Mouse (Mus musculus) C3H10T1/2 (cell line): ENCODE data around the gene Gng8. TPM values are rescaled to one million over a fixed set of nuclear protein-coding genes. Genes with fewer than 3 reads are reported as not detected.

Experiments used
- polyA plus RNA-seq, 2 experiments: library from polyadenylated mRNA; unstranded; fragments of >200 nt; fragmentation: generic; extraction: Trizol; gene quantifications; one replicate each; pipeline ENCODE4 v1.2.1; 2012; ENCODE audit warnings: missing spikeins in 2 of 2

The Gng8 gene
- 10 to 100 TPM in 1 of 2 experiments, 1 to 10 TPM in 1; 8.6 to 27.3 TPM for polyA plus RNA-seq

GRCm38 (mm10) chr7:16891641-16892351, at the start of gene Gng8:
Gene Gng8 (plus strand): TSS chr7:16891786.

DNA sequence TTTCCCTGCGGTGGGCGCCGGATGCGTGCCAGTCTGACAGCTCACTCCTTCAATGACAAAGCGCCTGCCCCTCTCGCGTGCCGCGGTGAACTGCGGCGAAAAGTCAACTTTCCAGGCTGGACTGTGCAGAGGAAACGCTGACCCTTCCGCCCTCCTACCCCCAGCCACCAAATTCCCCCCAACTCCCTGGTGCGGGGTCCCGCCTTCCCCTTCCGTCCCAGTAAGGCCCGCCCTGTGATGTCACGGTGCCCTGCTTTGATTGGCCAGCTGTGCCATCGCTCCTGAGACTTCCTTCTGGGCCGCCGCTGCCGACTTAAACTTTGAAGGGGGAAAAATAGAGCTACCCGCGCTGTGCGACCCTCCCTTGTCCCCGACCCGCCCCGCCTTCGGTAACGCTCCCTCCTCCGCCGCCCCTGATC, 48.9 kb upstream of the Gng8 start, which contains the start of gene Prkd2:
Prkd2 (plus strand) TSS at position 258 of the 419 bp plus-strand sequence.

DNA sequence AGATGAGACGGTGACA, 16.5 kb upstream of the Gng8 start, which contains the start of gene Dact3:
Dact3 (plus strand) TSS at position 8 of the 16 bp plus-strand sequence.

GRCm38 (mm10) chr7:16906281-16906680, 14.7 kb downstream of the Gng8 start, which contains the start of gene Ptgir:
Gene Ptgir (plus strand): TSS chr7:16906490.

DNA sequence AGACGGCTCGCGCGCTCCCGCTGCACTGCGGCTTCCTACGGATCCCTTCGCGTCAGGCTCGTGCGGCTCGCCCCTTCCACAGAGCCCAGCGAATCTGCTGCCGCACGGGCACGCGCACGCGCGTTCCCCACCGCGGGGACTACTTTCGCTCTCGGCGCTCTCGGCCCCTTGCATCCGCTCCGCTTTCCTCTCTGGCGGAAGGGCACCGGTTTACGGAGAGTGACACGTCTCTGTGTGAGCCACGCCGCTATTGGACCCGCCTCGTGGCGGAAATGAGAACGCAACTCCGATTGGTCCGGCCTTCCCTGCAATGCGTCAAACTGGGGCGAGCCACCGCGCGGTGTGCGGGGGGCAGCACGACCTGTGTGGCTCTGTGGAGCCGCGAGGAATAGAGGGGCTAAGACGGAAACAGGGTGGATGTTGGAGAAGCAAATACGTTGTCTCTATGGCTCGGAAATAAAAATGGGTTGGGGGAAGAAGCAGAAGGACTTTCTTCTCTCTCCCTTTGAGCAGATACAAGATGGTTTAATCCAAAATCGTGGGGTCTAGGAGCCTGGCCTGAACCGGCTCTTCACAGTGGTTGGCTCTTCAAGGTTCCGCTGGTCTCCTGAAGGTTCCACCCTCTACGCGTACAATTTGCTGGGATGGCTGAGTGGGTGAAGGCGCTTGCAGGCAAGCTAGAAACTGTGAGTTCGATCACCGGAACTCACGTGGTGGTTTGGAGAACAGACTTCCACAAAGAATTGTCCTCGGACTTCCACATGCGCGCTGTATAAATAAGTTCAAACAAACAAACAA, 32.6 kb downstream of the Gng8 start, which contains the start of gene Calm3:
Calm3 (minus strand) TSS at position 78 of the 798 bp plus-strand sequence.

DNA sequence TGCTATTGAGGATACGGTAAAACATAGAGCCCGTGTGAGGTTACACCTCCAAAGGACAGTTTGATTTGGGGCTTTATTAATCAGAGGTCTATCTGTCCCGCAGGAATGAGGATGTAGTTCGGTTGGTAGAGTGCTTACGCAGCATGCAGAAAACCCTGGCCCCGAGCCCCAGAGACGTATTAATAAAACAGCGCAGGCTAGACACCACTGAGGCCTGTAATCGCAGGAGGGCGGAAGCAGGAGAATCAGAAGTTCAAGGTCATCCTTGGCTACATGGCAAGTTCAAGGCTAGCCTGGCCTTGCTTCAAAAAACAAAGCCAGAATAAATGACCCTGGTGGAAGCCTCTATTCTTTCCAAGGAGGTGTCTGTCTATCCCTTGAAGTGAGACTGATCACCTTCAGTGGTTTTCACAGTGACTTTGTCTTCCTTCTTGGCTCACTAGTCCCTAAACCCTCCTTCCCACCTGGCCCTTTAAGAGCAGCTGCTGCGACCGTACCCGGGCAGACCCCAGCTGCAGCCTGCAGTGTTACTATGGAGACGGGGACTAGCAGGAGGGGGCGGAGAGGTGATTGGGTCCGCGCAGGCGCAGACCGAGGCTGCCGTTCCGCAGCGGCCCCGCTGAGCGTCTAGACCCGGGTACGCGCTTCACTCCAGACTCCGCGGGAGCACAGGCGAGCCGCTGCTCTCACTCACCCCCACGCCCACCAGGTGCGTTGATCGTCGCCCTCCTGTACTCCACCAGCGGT, 52.6 kb downstream of the Gng8 start, which contains the start of gene Pnmal2:
Pnmal2 (plus strand) TSS at position 622 of the 747 bp plus-strand sequence.

Other genes starting within 250 kb of the Gng8 start
- gene Ceacam15, start 216.1 kb upstream of the Gng8 start, polyA plus RNA-seq = not detected
- gene Ceacam9, start 169.9 kb upstream of the Gng8 start, polyA plus RNA-seq = not detected
- 100 to 1,000 TPM; 475 to 564 TPM for gene Ap2s1, start 153.4 kb upstream of the Gng8 start, polyA plus RNA-seq
- 10 to 100 TPM in 1 of 2 experiments, 1 to 10 TPM in 1; 4.3 to 13.9 TPM for gene Slc1a5, start 110.4 kb upstream of the Gng8 start, polyA plus RNA-seq
- 10 to 100 TPM; 25.0 to 45.4 TPM for gene Strn4, start 75.9 kb upstream of the Gng8 start, polyA plus RNA-seq
- gene Fkrp, start 75.1 kb upstream of the Gng8 start, polyA plus RNA-seq = 10 to 100 TPM; 10.2 to 21.8 TPM
- 10 to 100 TPM in 1 of 2 experiments, 1 to 10 TPM in 1; 2.9 to 13.1 TPM for gene Prkd2, start 48.9 kb upstream of the Gng8 start, polyA plus RNA-seq
- gene Dact3, start 16.5 kb upstream of the Gng8 start, polyA plus RNA-seq = 10 to 100 TPM in 1 of 2 experiments, 1 to 10 TPM in 1; 6.5 to 21.0 TPM
- 1 to 10 TPM in 1 of 2 experiments, under 1 TPM in 1; 0.85 to 3.9 TPM for gene Ptgir, start 14.7 kb downstream of the Gng8 start, polyA plus RNA-seq
- 100 to 1,000 TPM; 163 to 504 TPM for gene Calm3, start 32.3 kb downstream of the Gng8 start, polyA plus RNA-seq
- under 1 TPM in 1 of 2 experiments, not detected in 1; 0.01 TPM for gene Pnmal2, start 52.9 kb downstream of the Gng8 start, polyA plus RNA-seq
- not detected for gene Pnmal1, start 67.9 kb downstream of the Gng8 start, polyA plus RNA-seq
- gene Gm42372, start 91.3 kb downstream of the Gng8 start, polyA plus RNA-seq = not detected
- gene Ccdc8, start 100.9 kb downstream of the Gng8 start, polyA plus RNA-seq = under 1 TPM; 0.02 to 0.81 TPM
- gene Ppp5c, start 136.1 kb downstream of the Gng8 start, polyA plus RNA-seq = 10 to 100 TPM; 43.1 to 92.9 TPM
- gene Hif3a, start 170.6 kb downstream of the Gng8 start, polyA plus RNA-seq = not detected
- not detected for gene Psg16, start 182.3 kb downstream of the Gng8 start, polyA plus RNA-seq